Mouse (Mus musculus): ENCODE measurements around the gene Cald1.

DNA sequence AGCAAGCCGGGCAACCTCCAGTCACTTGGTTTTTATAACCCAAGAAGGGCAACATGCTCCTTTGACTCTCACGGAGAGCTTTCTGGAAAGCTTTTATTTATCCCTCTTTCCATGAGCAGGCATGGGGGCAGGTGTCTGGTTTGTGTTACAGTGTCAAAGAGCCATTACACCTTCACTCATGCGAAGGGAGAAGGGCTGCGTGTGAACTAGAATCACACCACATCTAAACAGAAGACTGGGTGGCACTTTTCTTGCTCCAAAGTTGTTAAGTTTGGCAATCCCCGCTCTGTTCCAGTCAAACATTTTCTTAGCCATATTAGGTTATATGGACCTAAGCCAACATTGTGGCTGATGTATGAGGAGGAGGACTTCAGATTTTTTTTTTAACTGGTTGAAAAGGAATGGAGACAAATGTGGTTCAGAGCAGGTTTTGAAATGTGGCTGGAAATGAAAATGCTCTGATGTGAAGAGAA lies 43.8 kb downstream of the Cald1 start:
- TF ChIP-seq POLR2A (IDR thresholded peaks at IDR 0.05; ENCODE audit: control insufficient read depth, extremely low read depth, insufficient read depth, low read length, poor library complexity): no peak
- TF ChIP-seq CTCF (IDR thresholded peaks at IDR 0.05; ENCODE audit: borderline replicate concordance, control insufficient read depth, extremely low read depth, insufficient read depth, low read length, poor library complexity): no peak
